Mouse (Mus musculus) MEL (cell line): ENCODE data around the gene Tob2. TPM values are rescaled to one million over a fixed set of nuclear protein-coding genes. Genes with fewer than 3 reads are reported as not detected.
A peak's percentile ranks its signal among the peaks of the same experiment; 100 is the strongest.

ENCODE experiments used
- DNase-seq: peaks from one replicate; pipeline ENCODE4 v3.0.0; 2011; ENCODE audit warnings: low read depth, low spot score
- H3K27ac ChIP-seq: 2 replicates; pipeline ENCODE4 v1.5.1; 2012; ENCODE audit warnings: low read depth, mild to moderate bottlenecking, control low read depth, low read length, moderate library complexity; ENCODE audit not compliant: control insufficient read depth
- H3K27me3 ChIP-seq, 2 experiments: fragments of 150-350 bp in 1 of 2; sonication (generic) in 1 of 2; 2 replicates each; pipeline ENCODE4 v1.6.1; 2012; ENCODE audit warnings: low read length in 2 of 2, mild to moderate bottlenecking in 2 of 2, improper control_type of control experiment in 1 of 2, moderate library complexity in 1 of 2; ENCODE audit not compliant: insufficient read depth in 2 of 2, control insufficient read depth in 1 of 2
- H3K36me3 ChIP-seq, 2 experiments: 2 replicates each; pipeline ENCODE4 v1.6.1; 2012 to 2014; ENCODE audit warnings: low read length in 2 of 2, improper control_type of control experiment in 1 of 2, inconsistent platforms in 1 of 2, mild to moderate bottlenecking in 1 of 2; ENCODE audit not compliant: insufficient read depth in 2 of 2, control insufficient read depth in 1 of 2
- H3K4me1 ChIP-seq, 2 experiments: fragments of 150-350 bp in 1 of 2; sonication (generic) in 1 of 2; 2 replicates each; pipeline ENCODE4 v1.6.1; 2012; ENCODE audit warnings: low read length in 2 of 2, improper control_type of control experiment in 1 of 2, mild to moderate bottlenecking in 1 of 2; ENCODE audit not compliant: insufficient read depth in 2 of 2, control insufficient read depth in 1 of 2
- H3K4me3 ChIP-seq, 2 experiments: fragments of 150-350 bp in 1 of 2; sonication (generic) in 1 of 2; 2 replicates each; pipeline ENCODE4 v1.5.1; 2012; ENCODE audit warnings: low read depth in 2 of 2, low read length in 2 of 2, mild to moderate bottlenecking in 2 of 2, moderate library complexity in 2 of 2, control low read depth in 1 of 2, improper control_type of control experiment in 1 of 2; ENCODE audit not compliant: control insufficient read depth in 1 of 2, insufficient read depth in 1 of 2
- H3K79me2 ChIP-seq: 2 replicates; pipeline ENCODE4 v1.6.1; 2012; ENCODE audit warnings: mild to moderate bottlenecking, low read length, moderate library complexity; ENCODE audit not compliant: control insufficient read depth, poor library complexity, insufficient read depth
- H3K9ac ChIP-seq: 2 replicates; pipeline ENCODE4 v1.6.1; 2012; ENCODE audit warnings: low read depth, mild to moderate bottlenecking, control low read depth, low read length, moderate library complexity; ENCODE audit not compliant: control insufficient read depth, poor library complexity, severe bottlenecking
- H3K9me3 ChIP-seq: fragments of 150-350 bp; sonication (generic); replicated peaks from 2 replicates; pipeline ENCODE4 v1.6.1; 2012; ENCODE audit warnings: mild to moderate bottlenecking, low read length, improper control_type of control experiment, moderate library complexity; ENCODE audit not compliant: insufficient read depth
- CHD1 ChIP-seq: IDR thresholded peaks from 2 replicates; pipeline ENCODE4 v1.6.1; 2012; ENCODE audit warnings: low read depth, mild to moderate bottlenecking, inconsistent platforms, low read length, improper control_type of control experiment
- CTCF ChIP-seq, 3 experiments: IDR thresholded peaks in 2 of 3; conservative IDR thresholded peaks in 1 of 3; 2 replicates each; pipeline ENCODE4 v1.5.1; 2011 to 2012; ENCODE audit warnings: low read length in 3 of 3, low read depth in 2 of 3, mild to moderate bottlenecking in 2 of 3, improper control_type of control experiment in 1 of 3, inconsistent platforms in 1 of 3, mixed read lengths in 1 of 3, moderate library complexity in 1 of 3; ENCODE audit not compliant: control insufficient read depth in 1 of 3, insufficient read depth in 1 of 3, poor library complexity in 1 of 3, severe bottlenecking in 1 of 3
- ELF1 ChIP-seq: IDR thresholded peaks from 2 replicates; pipeline ENCODE4 v1.6.1; 2014; ENCODE audit warnings: low read depth, mild to moderate bottlenecking, inconsistent platforms, low read length, improper control_type of control experiment, moderate library complexity
- EP300 ChIP-seq, 2 experiments: IDR thresholded peaks; 2 replicates each; pipeline ENCODE4 v1.6.1; 2011; ENCODE audit warnings: improper control_type of control experiment in 2 of 2, low read length in 2 of 2, low read depth in 1 of 2, mild to moderate bottlenecking in 1 of 2
- ETS1 ChIP-seq: IDR thresholded peaks from 2 replicates; pipeline ENCODE4 v1.6.1; 2012; ENCODE audit warnings: low read depth, mild to moderate bottlenecking, inconsistent platforms, low read length, improper control_type of control experiment, moderate library complexity
- GABPA ChIP-seq: IDR thresholded peaks from 2 replicates; pipeline ENCODE4 v1.6.1; 2012; ENCODE audit warnings: low read depth, mild to moderate bottlenecking, inconsistent platforms, low read length, improper control_type of control experiment, moderate library complexity
- GATA1 ChIP-seq: IDR thresholded peaks from 2 replicates; pipeline ENCODE4 v1.6.1; 2011; ENCODE audit warnings: low read depth, low read length, improper control_type of control experiment
- HCFC1 ChIP-seq: IDR thresholded peaks from 2 replicates; pipeline ENCODE4 v1.6.1; 2012; ENCODE audit warnings: low read depth, mild to moderate bottlenecking, inconsistent platforms, low read length, improper control_type of control experiment, moderate library complexity
- JUND ChIP-seq: IDR thresholded peaks from 2 replicates; pipeline ENCODE4 v1.6.1; 2011; ENCODE audit warnings: low read depth, mild to moderate bottlenecking, improper control_type of control experiment, low read length
- MAX ChIP-seq: IDR thresholded peaks from 2 replicates; pipeline ENCODE4 v1.6.1; 2011; ENCODE audit warnings: low read length, improper control_type of control experiment
- MEF2A ChIP-seq: IDR thresholded peaks from 2 replicates; pipeline ENCODE4 v1.6.1; 2014; ENCODE audit warnings: low read depth, mild to moderate bottlenecking, inconsistent platforms, low read length, improper control_type of control experiment; ENCODE audit not compliant: poor library complexity, insufficient replicate concordance, severe bottlenecking; ENCODE audit errors: extremely low read depth
- MXI1 ChIP-seq: IDR thresholded peaks from 2 replicates; pipeline ENCODE4 v1.6.1; 2011; ENCODE audit warnings: mild to moderate bottlenecking, low read depth, low read length, improper control_type of control experiment
- MYB ChIP-seq: IDR thresholded peaks from 2 replicates; pipeline ENCODE4 v1.6.1; 2011; ENCODE audit warnings: mild to moderate bottlenecking, low read depth, low read length, improper control_type of control experiment
- MYC ChIP-seq: IDR thresholded peaks from 2 replicates; pipeline ENCODE4 v1.6.1; 2011; ENCODE audit warnings: low read depth, mild to moderate bottlenecking, low read length, improper control_type of control experiment, moderate library complexity
- NELFE ChIP-seq: IDR thresholded peaks from 2 replicates; pipeline ENCODE4 v1.6.1; 2011; ENCODE audit warnings: low read depth, low read length, improper control_type of control experiment
- NRF1 ChIP-seq: IDR thresholded peaks from 2 replicates; pipeline ENCODE4 v1.6.1; 2014; ENCODE audit warnings: low read depth, mild to moderate bottlenecking, inconsistent platforms, low read length, improper control_type of control experiment, moderate library complexity; ENCODE audit not compliant: poor library complexity, insufficient read depth, severe bottlenecking
- POLR2A ChIP-seq, 2 experiments: IDR thresholded peaks; 2 replicates each; pipeline ENCODE4 v1.6.1; 2011 to 2012; ENCODE audit warnings: low read length in 2 of 2, mild to moderate bottlenecking in 2 of 2, control low read depth in 1 of 2, improper control_type of control experiment in 1 of 2, low read depth in 1 of 2, moderate library complexity in 1 of 2; ENCODE audit not compliant: control insufficient read depth in 1 of 2, insufficient read depth in 1 of 2, poor library complexity in 1 of 2
- POLR2AphosphoS2 ChIP-seq: IDR thresholded peaks from 2 replicates; pipeline ENCODE4 v1.6.1; 2011; ENCODE audit warnings: low read length, improper control_type of control experiment
- POLR2AphosphoS5 ChIP-seq: IDR thresholded peaks from 2 replicates; pipeline ENCODE4 v1.6.1; 2012; ENCODE audit warnings: low read depth, borderline replicate concordance, mild to moderate bottlenecking, inconsistent platforms, low read length, moderate library complexity, mixed read lengths
- RAD21 ChIP-seq: IDR thresholded peaks from 2 replicates; pipeline ENCODE4 v1.6.1; 2011; ENCODE audit warnings: mild to moderate bottlenecking, low read depth, low read length, improper control_type of control experiment
- RCOR1 ChIP-seq: IDR thresholded peaks from 2 replicates; pipeline ENCODE4 v1.6.1; 2012; ENCODE audit warnings: low read depth, mild to moderate bottlenecking, inconsistent platforms, low read length, improper control_type of control experiment
- SIN3A ChIP-seq: IDR thresholded peaks from 2 replicates; pipeline ENCODE4 v1.6.1; 2012; ENCODE audit warnings: low read length, improper control_type of control experiment, inconsistent platforms
- TCF12 ChIP-seq: IDR thresholded peaks from 2 replicates; pipeline ENCODE4 v1.6.1; 2014; ENCODE audit warnings: low read depth, mild to moderate bottlenecking, inconsistent platforms, low read length, improper control_type of control experiment, moderate library complexity
- UBTF ChIP-seq: IDR thresholded peaks from 2 replicates; pipeline ENCODE4 v1.6.1; 2012; ENCODE audit warnings: low read depth, mild to moderate bottlenecking, inconsistent platforms, low read length, improper control_type of control experiment, moderate library complexity, borderline replicate concordance; ENCODE audit not compliant: insufficient read depth
- USF1 ChIP-seq: IDR thresholded peaks from 2 replicates; pipeline ENCODE4 v1.6.1; 2014; ENCODE audit warnings: low read depth, mild to moderate bottlenecking, inconsistent platforms, low read length, improper control_type of control experiment, moderate library complexity
- ZC3H11A ChIP-seq: IDR thresholded peaks from 2 replicates; pipeline ENCODE4 v1.6.1; 2012; ENCODE audit warnings: low read depth, mild to moderate bottlenecking, inconsistent platforms, low read length, improper control_type of control experiment
- ZKSCAN1 ChIP-seq: IDR thresholded peaks from 2 replicates; pipeline ENCODE4 v1.6.1; 2012; ENCODE audit warnings: low read depth, mild to moderate bottlenecking, inconsistent platforms, low read length, improper control_type of control experiment, moderate library complexity
- ZMIZ1 ChIP-seq: IDR thresholded peaks from 2 replicates; pipeline ENCODE4 v1.6.1; 2012; ENCODE audit warnings: low read depth, mild to moderate bottlenecking, inconsistent platforms, low read length, improper control_type of control experiment, moderate library complexity
- ZNF384 ChIP-seq: IDR thresholded peaks from 2 replicates; pipeline ENCODE4 v1.6.1; 2012; ENCODE audit warnings: low read depth, mild to moderate bottlenecking, inconsistent platforms, low read length, improper control_type of control experiment
- polyA plus RNA-seq, 2 experiments: library from polyadenylated mRNA; stranded (reverse) in 1 of 2; unstranded in 1 of 2; fragments of >175 nt in 1 of 2; fragments of >200 nt in 1 of 2; gene quantifications; 2 replicates each; pipeline versions ENCODE4 v1.2.1 to v1.2.4; 2012; ENCODE audit warnings: low replicate concordance in 2 of 2, low read depth in 1 of 2; ENCODE audit not compliant: insufficient read length in 2 of 2, insufficient read depth in 1 of 2, missing spikeins in 1 of 2
- total RNA-seq: library from RNA; depleted of rRNA; stranded (reverse); fragments of 300-350 nt; gene quantifications from 2 replicates; pipeline ENCODE4 v1.2.3, GENCODE M21; 2012

Tob2 gene
- total and polyA plus RNA-seq, 3 experiments, result 20.7 to 23.5 TPM; not detected in 1

- peak; percentile 45 for DNase-seq
- no peak for TF ChIP-seq POLR2AphosphoS2
- no peak for TF ChIP-seq NELFE
- TF ChIP-seq ELF1, result no peak
- no peak for TF ChIP-seq MEF2A
- TF ChIP-seq ETS1, result peak; percentile 39; the same call in 1 of the 2 replicates
- no peak for TF ChIP-seq CTCF (IDR thresholded peaks at IDR 0.05 in 2 of 3, conservative IDR thresholded peaks at IDR 0.05 in 1 of 3; ENCODE audit: control insufficient read depth in 1 of 3, insufficient read depth in 1 of 3, low read depth in 2 of 3, low read length in 3 of 3, poor library complexity in 1 of 3, severe bottlenecking in 1 of 3)
- no peak for TF ChIP-seq CHD1
- TF ChIP-seq TCF12, result peak; percentile 23; the same call in 1 of the 2 replicates
- TF ChIP-seq RCOR1, result peak; percentile 52; the same call in 1 of the 2 replicates
- no peak for TF ChIP-seq MYC
- TF ChIP-seq MYB, result no peak
- TF ChIP-seq RAD21, result no peak
- TF ChIP-seq GATA1, result peak; percentile 65
- no peak for TF ChIP-seq HCFC1
- peak; percentile 25 to 74; a peak in 3 of 4 replicates for TF ChIP-seq EP300 (IDR thresholded peaks at IDR 0.05; ENCODE audit: low read depth in 1 of 2, low read length in 2 of 2)
- TF ChIP-seq UBTF, result no peak
- no peak for TF ChIP-seq NRF1
- no peak for TF ChIP-seq MXI1
- TF ChIP-seq USF1, result no peak
- TF ChIP-seq GABPA, result no peak
- TF ChIP-seq JUND, result no peak
- no peak for TF ChIP-seq MAX
- no peak for TF ChIP-seq ZKSCAN1
- no peak for TF ChIP-seq ZMIZ1
- no peak for TF ChIP-seq POLR2AphosphoS5
- TF ChIP-seq SIN3A, result peak; percentile 47; the same call in 1 of the 2 replicates
- TF ChIP-seq ZNF384, result peak; percentile 89
- no peak for TF ChIP-seq POLR2A (IDR thresholded peaks at IDR 0.05; ENCODE audit: control insufficient read depth in 1 of 2, insufficient read depth in 1 of 2, low read depth in 1 of 2, low read length in 2 of 2, poor library complexity in 1 of 2)
- TF ChIP-seq ZC3H11A, result no peak
- peaks cover 6% of the 10 kb centered on the region for H3K79me2 ChIP-seq
- H3K9ac ChIP-seq, result no peak overlapping the region
- peaks cover 0 to 31% of the 10 kb centered on the region in 2 experiments; a peak in 2 of 4 replicates for H3K36me3 ChIP-seq
- H3K9me3 ChIP-seq, result no peaks in the 10 kb centered on the region
- no peaks in the 10 kb centered on the region for H3K27me3 ChIP-seq
- H3K4me1 ChIP-seq, result peaks cover 16 to 34% of the 10 kb centered on the region in 2 experiments
- H3K4me3 ChIP-seq, result 0 out of 4 replicates have a peak overlapping the region, but pooled peaks of 1 of the 2 experiments have one; percentile 21
- H3K27ac ChIP-seq, result peak overlapping the region; percentile 18; the same call in 1 of the 2 replicates
Observed at GRCm38 (mm10) chr15:81812696-81813631, 45.6 kb downstream of the Tob2 start.
